Mouse (Mus musculus): ENCODE data around the gene Gemin6. TPM values are rescaled to one million over a fixed set of nuclear protein-coding genes. Genes with fewer than 3 reads are reported as not detected.
"Not testable (repeated sequence)": the region's sequence is repeated elsewhere in the genome, so short reads cannot be mapped to it uniquely, and the experiment has no call there.

Gemin6 gene
- total RNA-seq, 2 experiments from 2014 or later: 5.1 to 6.1 TPM

DNA sequence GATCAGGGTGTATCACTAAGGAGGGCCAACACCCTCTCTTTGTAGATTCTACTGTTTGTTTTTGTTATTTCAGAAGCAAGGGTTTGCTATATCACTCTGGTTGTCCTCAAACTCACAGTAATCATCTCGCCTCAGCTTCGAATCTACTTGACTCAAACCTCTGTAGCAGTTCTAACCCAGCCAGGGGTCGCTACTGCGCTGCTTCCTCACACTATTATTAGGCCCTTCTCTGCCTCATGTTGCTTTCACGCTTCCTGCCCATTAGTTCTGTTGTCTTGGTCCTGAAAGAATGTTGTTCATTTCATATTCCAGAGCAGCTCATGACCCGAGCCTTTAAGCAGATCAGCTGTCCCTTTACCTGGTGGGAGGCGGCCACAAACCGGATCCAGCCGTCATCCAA is 17.4 kb downstream of the Gemin6 start:
- TF ChIP-seq CTCF (conservative IDR thresholded peaks at IDR 0.05): no peak
- DNase-seq (ENCODE audit: low spot score in 2 of 2): no peak
- H3K27ac ChIP-seq: no peak overlapping the region
- no peak overlapping the region for H3K4me3 ChIP-seq

DNA sequence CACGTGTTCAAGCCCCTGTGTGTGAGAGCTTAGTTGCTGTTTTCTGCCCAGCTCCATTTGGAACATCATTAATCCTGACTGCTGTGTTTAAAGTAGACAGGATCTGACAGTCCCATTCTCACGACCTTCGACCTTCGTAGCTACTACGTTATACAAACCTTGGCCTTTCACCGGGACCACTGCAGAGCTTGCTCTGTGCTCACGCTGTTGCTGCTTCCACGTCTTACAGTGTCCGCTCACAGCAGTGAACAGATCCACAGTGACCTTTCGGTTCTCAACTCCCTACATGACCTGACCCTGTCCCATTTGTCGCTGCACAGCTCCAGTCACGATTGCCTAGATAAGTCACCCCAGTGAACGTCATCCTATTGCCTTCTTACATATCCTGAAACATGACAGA is 18.9 kb downstream of the Gemin6 start:
- TF ChIP-seq CTCF (conservative IDR thresholded peaks at IDR 0.05): no peak

DNA sequence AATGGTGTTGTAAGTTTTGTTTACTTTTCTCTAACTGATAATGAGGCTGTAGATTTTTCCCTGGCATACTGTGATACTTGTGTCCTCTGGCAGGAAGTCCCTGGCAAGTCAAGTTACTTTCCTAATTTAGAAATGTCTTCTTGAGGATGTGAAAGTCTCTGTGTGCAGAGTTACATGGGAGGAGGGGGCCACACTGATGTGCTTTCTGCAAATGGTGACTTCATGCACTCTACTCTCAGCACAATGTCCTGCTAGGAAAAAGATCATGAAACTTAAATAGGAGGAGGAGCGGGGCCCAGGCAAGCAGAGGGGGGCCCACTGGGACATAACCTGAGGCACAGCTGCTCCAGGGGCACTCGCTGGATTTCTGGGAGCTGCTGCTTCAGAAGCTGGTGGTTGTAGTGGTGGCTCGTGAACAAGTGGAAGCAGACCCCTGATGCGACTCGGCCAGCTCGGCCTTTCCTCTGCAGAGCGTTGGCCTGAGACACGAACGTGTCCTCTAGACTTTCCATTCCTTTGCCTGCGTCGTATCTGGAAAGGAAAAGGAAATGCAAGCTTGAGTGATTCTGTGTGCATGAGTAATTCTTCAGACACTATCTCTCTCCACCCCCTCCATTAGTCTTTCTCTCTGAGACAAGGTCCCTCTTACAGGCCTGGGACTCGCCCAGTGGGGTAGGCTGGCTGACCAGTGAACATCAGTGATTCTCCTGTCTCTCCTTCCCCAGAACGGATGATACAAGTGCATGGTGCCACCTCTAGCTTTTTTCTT is 28.7 kb downstream of the Gemin6 start:
- TF ChIP-seq CTCF (conservative IDR thresholded peaks at IDR 0.05): no peak
- no peak for DNase-seq (ENCODE audit: low spot score in 2 of 2)
- no peak overlapping the region for H3K27ac ChIP-seq
- H3K4me3 ChIP-seq: no peak overlapping the region

More for the DNA sequence above, 18.9 kb downstream of the Gemin6 start:
- no peak for DNase-seq (ENCODE audit: low spot score in 2 of 2)
- no peak overlapping the region for H3K4me3 ChIP-seq
- H3K27ac ChIP-seq: no peak overlapping the region

DNA sequence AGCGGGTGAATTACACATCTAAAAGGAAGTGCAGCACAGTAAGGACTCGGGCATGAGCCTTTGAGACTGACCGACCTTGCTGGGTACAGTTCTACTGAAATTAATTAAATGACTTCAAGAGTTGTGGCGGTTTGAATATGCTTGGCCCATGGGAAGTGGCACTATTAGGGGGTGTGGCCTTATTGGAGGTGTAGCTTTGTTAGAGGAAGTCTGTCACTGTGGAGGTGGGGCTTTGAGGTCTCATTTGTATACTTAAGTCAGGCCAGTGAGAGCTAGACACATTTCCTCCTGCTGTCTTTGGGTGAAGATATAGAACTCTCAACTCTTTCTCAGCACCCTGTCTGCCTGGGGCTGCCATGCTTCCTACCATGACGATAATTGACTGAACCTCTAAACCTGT is 30.2 kb downstream of the Gemin6 start:
- Histone ChIP-seq H3K27ac (no peak overlapping the region), H3K4me3 (no peak overlapping the region)
- no peak for DNase-seq (ENCODE audit: low spot score in 2 of 2)
- no peak for TF ChIP-seq CTCF (conservative IDR thresholded peaks at IDR 0.05)

DNA sequence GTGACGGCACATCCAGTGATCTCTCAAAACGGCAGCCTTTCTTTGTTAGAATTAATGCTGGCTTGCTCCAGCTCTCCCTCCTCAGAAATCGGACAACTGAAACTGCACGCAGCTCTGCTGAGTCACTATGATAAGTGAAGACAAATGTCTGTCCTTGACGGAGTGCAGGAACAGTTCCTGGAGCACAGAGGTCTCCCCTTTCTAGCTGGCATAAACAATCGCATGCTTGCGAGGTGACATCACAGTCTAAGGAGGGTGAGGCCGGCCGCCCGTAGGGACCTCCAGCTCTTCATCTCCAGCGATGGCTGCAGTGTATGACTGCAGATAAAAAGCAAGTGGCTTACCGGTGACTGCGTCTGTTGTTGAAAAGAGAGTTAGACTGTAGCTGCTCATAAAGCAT is 31.0 kb downstream of the Gemin6 start:
- TF ChIP-seq CTCF (conservative IDR thresholded peaks at IDR 0.05): no peak
- Histone ChIP-seq H3K27ac (peak overlapping the region; percentile 15; the same call in 1 of the 2 replicates), H3K4me3 (no peak overlapping the region)
- DNase-seq (ENCODE audit: low spot score in 2 of 2): no peak

DNA sequence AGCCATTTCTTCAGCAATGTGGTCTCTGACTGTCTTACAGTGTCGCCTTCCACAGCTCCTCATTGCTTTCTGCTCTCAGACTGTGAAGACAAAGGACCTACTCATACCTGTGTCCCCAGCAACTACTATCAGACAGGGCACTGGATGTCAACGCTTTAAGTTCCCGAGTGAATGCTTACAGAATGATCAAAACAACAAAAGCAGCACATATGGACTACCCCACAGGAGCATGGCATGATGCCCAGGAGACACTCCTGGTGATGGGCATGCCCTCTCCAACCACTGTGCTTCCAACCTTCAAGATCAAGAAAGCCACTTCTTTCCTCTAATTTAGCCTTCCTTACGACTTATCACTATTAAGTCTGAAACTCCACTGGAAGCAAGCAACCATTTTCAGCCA is 42.8 kb downstream of the Gemin6 start:
- H3K4me3 ChIP-seq: no peak overlapping the region
- DNase-seq (ENCODE audit: low spot score in 2 of 2): no peak
- TF ChIP-seq CTCF (conservative IDR thresholded peaks at IDR 0.05): no peak
- no peak overlapping the region for H3K27ac ChIP-seq

DNA sequence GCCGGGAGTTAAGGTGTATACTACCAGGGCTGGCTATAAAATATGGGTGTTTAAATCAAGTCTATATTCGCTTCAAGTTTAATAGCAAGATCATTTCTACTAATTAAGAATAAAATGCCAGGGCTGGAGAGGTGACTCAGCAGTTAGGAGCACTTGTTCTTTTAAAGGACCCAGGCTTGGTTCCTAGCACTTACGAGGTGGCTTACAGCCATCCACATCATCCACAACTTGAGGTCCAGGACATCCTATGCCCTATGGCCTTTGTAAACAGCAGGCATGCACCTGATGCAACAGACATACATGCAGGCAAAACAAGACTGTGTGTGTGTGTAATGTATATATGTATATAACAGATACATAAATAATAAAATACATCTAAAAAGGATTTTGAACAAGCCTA is 43.9 kb downstream of the Gemin6 start:
- no peak for TF ChIP-seq CTCF (conservative IDR thresholded peaks at IDR 0.05)
- DNase-seq (ENCODE audit: low spot score in 2 of 2): no peak

DNA sequence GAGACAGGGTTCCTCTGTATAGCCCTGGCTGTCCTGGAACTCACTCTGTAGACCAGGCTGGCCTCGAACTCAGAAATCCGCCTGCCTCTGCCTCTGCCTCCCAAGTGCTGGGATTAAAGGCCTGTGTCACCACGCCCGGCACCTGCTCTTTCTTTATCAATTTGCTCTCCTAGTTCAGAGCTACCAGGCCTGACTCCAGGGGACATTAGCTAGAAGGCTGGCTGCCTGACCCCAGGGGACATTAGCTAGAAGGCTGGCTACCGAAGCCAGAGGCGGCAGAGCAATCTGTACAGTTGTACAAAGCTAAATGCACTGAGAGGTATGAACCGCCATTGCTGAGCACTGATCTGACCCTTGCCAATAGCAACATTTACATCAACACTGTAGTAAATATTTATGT is 46.4 kb downstream of the Gemin6 start:
- not testable (repeated sequence) for DNase-seq (ENCODE audit: low spot score in 2 of 2); H3K4me3 ChIP-seq; H3K27ac ChIP-seq

More for the DNA sequence above, 43.9 kb downstream of the Gemin6 start:
- no peak overlapping the region for H3K27ac ChIP-seq
- no peak overlapping the region for H3K4me3 ChIP-seq

Other genes starting within 250 kb of the Gemin6 start
- gene Hnrnpll, start 162.1 kb upstream of the Gemin6 start, total RNA-seq (2021): 10 to 100 TPM; 62.8 to 67.1 TPM
- gene Galm, start 97.0 kb upstream of the Gemin6 start, total RNA-seq (2021): 1 to 10 TPM; 3.8 to 5.4 TPM
- gene Srsf7, start 17.1 kb upstream of the Gemin6 start, total RNA-seq (2021): 100 to 1,000 TPM; 116 to 132 TPM
- gene Ttc39d, start 17.0 kb upstream of the Gemin6 start, total RNA-seq (2021): under 1 TPM; 0.15 to 0.28 TPM
- gene Morn2, start 65.8 kb downstream of the Gemin6 start, total RNA-seq (2021): 10 to 100 TPM; 18.5 to 19.0 TPM
- 10 to 100 TPM; 37.6 to 38.0 TPM for gene Dhx57, start 66.0 kb downstream of the Gemin6 start, total RNA-seq (2021)
- 1 to 10 TPM; 2.8 to 5.3 TPM for gene Arhgef33, start 83.0 kb downstream of the Gemin6 start, total RNA-seq (2021)
- 1 to 10 TPM in 1 of 2 experiments, not detected in 1; 1.5 TPM for gene Gm10190, start 149.1 kb downstream of the Gemin6 start, total RNA-seq (2021)

All from layer of hippocampus, adult 2 months (tissue).